Mouse (Mus musculus) forebrain, embryonic 12.5 days (tissue): ENCODE measurements around the gene Srm. TPM values are rescaled to one million over a fixed set of nuclear protein-coding genes. Genes with fewer than 3 reads are reported as not detected.

Experiments
- ATAC-seq: fragments of 200-750 bp; cut with Nextera tagmentation; 2 replicates; pipeline ENCODE4 v1.8.0; 2017; ENCODE audit warnings: moderate TSS enrichment; ENCODE audit not compliant: low FRiP score
- H3K27ac ChIP-seq: fragments of 300-500 bp; sonication (generic); 2 replicates; pipeline ENCODE4 v1.5.1; 2016; ENCODE audit warnings: mild to moderate bottlenecking
- H3K27me3 ChIP-seq: fragments of 300-500 bp; sonication (generic); 2 replicates; pipeline ENCODE4 v1.6.1; 2016; ENCODE audit warnings: mild to moderate bottlenecking
- H3K36me3 ChIP-seq: fragments of 300-500 bp; sonication (generic); replicated peaks from 2 replicates; pipeline ENCODE4 v1.6.1; 2016; ENCODE audit warnings: mild to moderate bottlenecking
- H3K4me1 ChIP-seq: fragments of 300-500 bp; sonication (generic); 2 replicates; pipeline ENCODE4 v1.6.1; 2016
- H3K4me2 ChIP-seq: fragments of 300-500 bp; sonication (generic); 2 replicates; pipeline ENCODE4 v1.6.1; 2016; ENCODE audit warnings: mild to moderate bottlenecking, moderate library complexity
- H3K4me3 ChIP-seq: fragments of 300-500 bp; sonication (generic); replicated peaks from 2 replicates; pipeline ENCODE4 v1.5.1; 2016; ENCODE audit warnings: mild to moderate bottlenecking
- H3K9ac ChIP-seq: fragments of 300-500 bp; sonication (generic); 2 replicates; pipeline ENCODE4 v1.6.1; 2016; ENCODE audit warnings: mild to moderate bottlenecking
- H3K9me3 ChIP-seq: fragments of 300-500 bp; sonication (generic); 2 replicates; pipeline ENCODE4 v1.6.1; 2016
- WGBS: fragments of 180-500 bp; shearing (Covaris S2); methylation state at CpG from one replicate; pipeline ENCODE4 v1.1.7; 2016; 5-methylcytosine and 5-hydroxymethylcytosine counted together
- polyA plus RNA-seq: library from polyadenylated mRNA; unstranded; fragments of >200 nt; fragmentation: Nextera tagmentation; extraction: Ambion mirVana; gene quantifications from 2 replicates; pipeline ENCODE4 v1.2.1, GENCODE M21; 2016

The Srm gene
- polyA plus RNA-seq, 1 experiment from 2014 or later = 166 TPM

DNA sequence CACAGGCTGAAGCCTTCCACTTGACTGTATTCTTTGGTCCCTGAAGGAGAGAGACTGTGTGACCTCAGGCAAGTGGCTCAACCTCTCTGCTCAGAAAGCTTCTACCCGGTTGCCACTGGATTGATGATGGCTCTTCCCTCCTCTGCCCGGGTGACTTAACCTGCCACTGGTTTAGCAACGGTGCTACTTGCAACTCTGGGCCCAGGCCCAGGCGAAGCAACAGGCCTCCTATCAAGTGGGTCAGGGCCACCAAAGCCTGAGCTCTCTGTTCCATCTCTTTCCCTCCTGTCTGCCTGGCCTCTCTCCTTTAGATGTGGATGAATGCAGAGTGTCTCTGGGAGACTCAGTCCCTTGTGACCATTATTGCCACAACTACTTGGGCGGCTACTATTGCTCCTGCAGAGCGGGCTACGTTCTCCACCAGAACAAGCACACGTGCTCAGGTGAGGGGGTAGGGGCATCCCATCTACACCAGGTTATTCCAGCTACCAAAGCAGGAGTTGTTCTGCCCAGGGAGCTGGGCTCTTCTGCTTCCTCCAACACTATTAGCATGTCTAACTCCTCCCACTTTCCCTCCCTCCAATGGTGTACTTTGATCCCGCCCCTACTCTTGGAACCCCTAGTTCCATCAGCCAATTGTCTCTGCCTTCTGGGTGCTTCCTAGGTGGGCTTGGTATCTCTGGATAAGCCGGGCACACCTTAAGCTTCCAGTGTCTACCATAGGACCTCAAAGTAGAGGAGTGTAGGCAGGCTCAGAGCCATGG, 12.3 kb downstream of the Srm start:
- H3K9ac ChIP-seq = no peak overlapping the region
- H3K4me1 ChIP-seq = no peaks in the 10 kb centered on the region
- no peaks in the 10 kb centered on the region for H3K27me3 ChIP-seq
- H3K9me3 ChIP-seq = no peaks in the 10 kb centered on the region
- H3K4me3 ChIP-seq = no peak overlapping the region
- peaks cover 10% of the 10 kb centered on the region for H3K36me3 ChIP-seq
- no peak for ATAC-seq
- no peak overlapping the region for H3K27ac ChIP-seq
- WGBS = 68% methylated on average over 10 of the region's 10 CpGs
- H3K4me2 ChIP-seq = no peak overlapping the region

DNA sequence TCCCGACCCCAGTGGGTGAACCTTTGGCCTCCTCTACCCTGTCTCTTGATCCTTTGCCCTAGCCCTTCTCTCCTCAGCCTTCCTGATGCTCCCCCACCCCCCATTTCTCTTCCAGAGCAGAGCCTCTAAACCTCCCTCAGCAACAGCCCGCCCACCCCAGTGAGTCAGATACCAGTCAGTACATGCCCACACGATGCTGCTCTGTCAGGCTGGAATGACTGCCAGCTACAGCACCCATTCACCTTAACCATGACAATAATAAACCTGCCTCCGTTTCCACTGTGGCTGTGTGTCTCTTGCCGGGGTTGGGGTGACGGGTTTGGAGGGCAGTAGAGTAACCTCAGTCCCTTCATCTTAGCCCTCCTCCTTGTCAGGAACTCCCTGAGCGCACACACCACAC, 12.8 kb downstream of the Srm start:
- WGBS = 85% methylated on average over 7 of the region's 7 CpGs
- no peak overlapping the region for H3K4me2 ChIP-seq
- H3K4me1 ChIP-seq = no peaks in the 10 kb centered on the region
- H3K9me3 ChIP-seq = no peaks in the 10 kb centered on the region
- no peak overlapping the region for H3K9ac ChIP-seq
- no peaks in the 10 kb centered on the region for H3K27me3 ChIP-seq
- no peak overlapping the region for H3K27ac ChIP-seq
- ATAC-seq = no peak
- no peak overlapping the region for H3K4me3 ChIP-seq
- H3K36me3 ChIP-seq = peaks cover 4% of the 10 kb centered on the region; the same call in 1 of the 2 replicates

- Histone ChIP-seq H3K27me3 (no peaks in the 10 kb centered on the region), H3K4me3 (no peak overlapping the region), H3K36me3 (no peaks in the 10 kb centered on the region; the same call in 1 of the 2 replicates), H3K4me2 (no peak overlapping the region), H3K9ac (no peak overlapping the region), H3K27ac (no peak overlapping the region), H3K9me3 (no peaks in the 10 kb centered on the region), H3K4me1 (no peaks in the 10 kb centered on the region)
- 89% methylated on average over 3 of the region's 3 CpGs for WGBS
- ATAC-seq = peak; percentile 50; the same call in 1 of the 2 replicates
Observed at GRCm38 (mm10) chr4:148604541-148605165, 13.3 kb downstream of the Srm start.

DNA sequence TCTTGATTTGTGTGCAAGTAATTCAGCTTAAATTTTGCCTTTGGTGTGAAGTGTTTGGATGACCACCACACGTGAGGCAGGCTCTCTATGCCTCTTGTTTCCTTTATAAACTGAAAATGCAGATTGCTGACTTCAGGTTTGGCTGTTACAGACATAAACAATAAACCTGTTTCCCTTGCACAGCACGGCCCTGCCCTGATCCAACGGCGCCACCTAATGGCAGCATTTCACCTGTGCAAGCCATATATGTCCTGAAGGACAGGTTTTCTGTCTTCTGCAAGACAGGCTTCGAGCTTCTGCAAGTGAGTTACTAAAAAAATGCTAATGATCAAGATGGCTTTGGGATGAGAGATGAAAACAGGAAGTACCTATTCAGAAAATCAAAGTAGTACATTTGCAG, 16.5 kb downstream of the Srm start:
- Histone ChIP-seq H3K9me3 (no peaks in the 10 kb centered on the region), H3K4me2 (no peak overlapping the region), H3K4me3 (no peak overlapping the region), H3K36me3 (peaks cover 4% of the 10 kb centered on the region), H3K27ac (no peak overlapping the region), H3K27me3 (no peaks in the 10 kb centered on the region), H3K4me1 (no peaks in the 10 kb centered on the region), H3K9ac (no peak overlapping the region)
- WGBS = 28% methylated on average over 5 of the region's 5 CpGs
- no peak for ATAC-seq

GRCm38 (mm10) chr4:148609805-148610204, 18.5 kb downstream of the Srm start:
- Histone ChIP-seq H3K4me2 (no peak overlapping the region), H3K27ac (peak overlapping the region; percentile 25; the same call in 1 of the 2 replicates), H3K9ac (no peak overlapping the region), H3K9me3 (no peaks in the 10 kb centered on the region), H3K36me3 (peaks cover 19% of the 10 kb centered on the region), H3K27me3 (no peaks in the 10 kb centered on the region), H3K4me3 (no peak overlapping the region), H3K4me1 (peaks cover 7% of the 10 kb centered on the region; the same call in 1 of the 2 replicates)
- no peak for ATAC-seq
- WGBS = 89% methylated on average over 5 of the region's 5 CpGs

GRCm38 (mm10) chr4:148610631-148611364, 19.5 kb downstream of the Srm start:
- WGBS = 72% methylated on average over 5 of the region's 5 CpGs
- Histone ChIP-seq H3K4me1 (peaks cover 7% of the 10 kb centered on the region; the same call in 1 of the 2 replicates), H3K27me3 (no peaks in the 10 kb centered on the region), H3K36me3 (peaks cover 29% of the 10 kb centered on the region), H3K4me2 (no peak overlapping the region), H3K9me3 (no peaks in the 10 kb centered on the region), H3K4me3 (no peak overlapping the region), H3K9ac (no peak overlapping the region), H3K27ac (no peak overlapping the region)
- no peak for ATAC-seq

DNA sequence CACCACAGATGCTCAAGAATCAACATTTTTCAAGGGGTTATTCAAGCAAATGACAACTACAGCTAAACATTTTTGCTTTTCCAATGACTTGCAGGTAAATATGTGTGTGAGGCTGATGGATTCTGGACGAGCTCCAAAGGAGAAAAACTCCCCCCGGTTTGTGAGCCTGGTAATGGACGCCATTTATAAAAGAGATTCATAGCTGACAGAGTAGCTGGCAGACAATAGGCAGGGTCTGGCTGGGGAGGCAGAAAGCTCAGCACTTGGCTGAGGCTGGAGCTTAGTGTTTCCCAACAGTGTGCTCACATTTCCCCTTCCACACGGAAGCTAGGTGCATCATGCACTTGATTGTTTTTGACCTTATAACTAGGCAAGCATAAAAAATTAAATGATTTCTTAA, 21.3 kb downstream of the Srm start:
- Histone ChIP-seq H3K27me3 (no peaks in the 10 kb centered on the region), H3K4me1 (peaks cover 7% of the 10 kb centered on the region; the same call in 1 of the 2 replicates), H3K27ac (no peak overlapping the region), H3K9ac (no peak overlapping the region), H3K9me3 (no peaks in the 10 kb centered on the region), H3K4me2 (no peak overlapping the region), H3K36me3 (peaks cover 46% of the 10 kb centered on the region), H3K4me3 (no peak overlapping the region)
- 62% methylated on average over 4 of the region's 4 CpGs for WGBS
- ATAC-seq = no peak

DNA sequence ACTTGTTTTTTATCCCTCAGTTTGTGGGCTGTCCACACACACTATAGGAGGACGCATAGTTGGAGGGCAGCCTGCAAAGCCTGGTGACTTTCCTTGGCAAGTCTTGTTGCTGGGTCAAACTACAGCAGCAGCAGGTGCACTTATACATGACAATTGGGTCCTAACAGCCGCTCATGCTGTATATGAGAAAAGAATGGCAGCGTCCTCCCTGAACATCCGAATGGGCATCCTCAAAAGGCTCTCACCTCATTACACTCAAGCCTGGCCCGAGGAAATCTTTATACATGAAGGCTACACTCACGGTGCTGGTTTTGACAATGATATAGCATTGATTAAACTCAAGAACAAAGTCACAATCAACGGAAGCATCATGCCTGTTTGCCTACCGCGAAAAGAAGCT, 22.4 kb downstream of the Srm start:
- Histone ChIP-seq H3K9ac (no peak overlapping the region), H3K27me3 (no peaks in the 10 kb centered on the region), H3K9me3 (no peaks in the 10 kb centered on the region), H3K4me1 (peaks cover 7% of the 10 kb centered on the region; the same call in 1 of the 2 replicates), H3K4me3 (no peak overlapping the region), H3K4me2 (no peak overlapping the region), H3K36me3 (peaks cover 53% of the 10 kb centered on the region), H3K27ac (peak overlapping the region; percentile 20; the same call in 1 of the 2 replicates)
- WGBS = 67% methylated on average over 9 of the region's 9 CpGs
- ATAC-seq = no peak

DNA sequence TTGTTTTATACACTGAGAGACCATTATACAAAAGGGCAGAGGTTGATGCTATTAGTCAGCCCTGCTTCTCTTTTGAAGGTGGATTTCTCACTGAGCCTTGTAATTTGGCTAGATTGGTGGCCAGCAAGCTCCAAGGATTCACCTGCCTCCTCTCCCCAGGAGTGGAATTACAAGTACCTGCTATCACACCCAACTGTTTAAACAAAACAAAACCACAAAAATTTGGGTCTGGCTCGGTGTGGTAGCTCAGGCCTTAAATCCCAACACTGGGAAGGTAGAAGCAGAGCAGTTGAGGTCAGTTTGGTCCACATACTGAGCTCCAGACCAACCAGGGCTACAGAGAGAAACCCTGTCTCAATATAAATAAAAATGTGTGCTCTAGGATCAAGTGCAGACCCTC, 28.5 kb downstream of the Srm start:
- ATAC-seq = no peak
- 97% methylated on average over 1 of the region's 1 CpGs for WGBS

DNA sequence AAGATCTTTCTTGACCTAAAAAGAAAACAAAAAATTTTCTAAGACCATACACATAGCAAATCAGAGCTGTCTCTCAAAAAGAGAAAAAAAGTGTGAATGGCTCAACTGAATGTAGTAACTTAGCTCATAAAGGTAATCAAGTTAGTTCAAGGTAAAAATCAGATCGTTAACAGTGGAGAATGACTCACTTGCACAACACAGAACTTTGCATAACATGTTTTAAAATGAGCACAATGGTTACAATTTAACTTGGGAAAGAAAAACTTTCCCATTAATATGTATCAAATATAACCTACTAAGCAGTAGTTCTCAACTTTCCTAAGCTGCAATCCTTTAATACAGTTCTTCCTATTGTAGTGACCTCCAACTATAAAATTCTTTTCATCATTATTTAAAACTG, 29.4 kb downstream of the Srm start:
- no peaks in the 10 kb centered on the region for H3K9me3 ChIP-seq
- 94% methylated on average over 1 of the region's 1 CpGs for WGBS
- peaks cover 25% of the 10 kb centered on the region for H3K4me1 ChIP-seq
- no peaks in the 10 kb centered on the region for H3K27me3 ChIP-seq
- no peak overlapping the region for H3K9ac ChIP-seq
- ATAC-seq = no peak
- H3K4me2 ChIP-seq = no peak overlapping the region
- no peak overlapping the region for H3K4me3 ChIP-seq
- no peak overlapping the region for H3K27ac ChIP-seq
- H3K36me3 ChIP-seq = peaks cover 90% of the 10 kb centered on the region

More for the DNA sequence above, 28.5 kb downstream of the Srm start:
- Histone ChIP-seq H3K4me3 (no peak overlapping the region), H3K27me3 (no peaks in the 10 kb centered on the region), H3K9ac (no peak overlapping the region), H3K4me2 (no peak overlapping the region), H3K27ac (no peak overlapping the region), H3K4me1 (peaks cover 21% of the 10 kb centered on the region), H3K36me3 (peaks cover 95% of the 10 kb centered on the region), H3K9me3 (no peaks in the 10 kb centered on the region)

GRCm38 (mm10) chr4:148622485-148622884, 31.2 kb downstream of the Srm start:
- no peaks in the 10 kb centered on the region for H3K9me3 ChIP-seq
- H3K4me3 ChIP-seq = no peak overlapping the region
- WGBS = 96% methylated on average over 4 of the region's 4 CpGs
- H3K4me1 ChIP-seq = peaks cover 25% of the 10 kb centered on the region
- no peak for ATAC-seq
- no peak overlapping the region for H3K4me2 ChIP-seq
- H3K27me3 ChIP-seq = no peaks in the 10 kb centered on the region
- no peak overlapping the region for H3K9ac ChIP-seq
- H3K27ac ChIP-seq = no peak overlapping the region
- peaks cover 73% of the 10 kb centered on the region for H3K36me3 ChIP-seq

- WGBS = 94% methylated on average over 4 of the region's 4 CpGs
- Histone ChIP-seq H3K9ac (no peak overlapping the region), H3K4me1 (peaks cover 25% of the 10 kb centered on the region), H3K4me2 (no peak overlapping the region), H3K36me3 (peaks cover 66% of the 10 kb centered on the region), H3K9me3 (no peaks in the 10 kb centered on the region), H3K4me3 (no peak overlapping the region), H3K27ac (no peak overlapping the region), H3K27me3 (no peaks in the 10 kb centered on the region)
- no peak for ATAC-seq
Observed at GRCm38 (mm10) chr4:148623609-148624008, 32.3 kb downstream of the Srm start.
